Mouse (Mus musculus): ENCODE results near the gene Olfr1358.

Gene Olfr1358

DNA sequence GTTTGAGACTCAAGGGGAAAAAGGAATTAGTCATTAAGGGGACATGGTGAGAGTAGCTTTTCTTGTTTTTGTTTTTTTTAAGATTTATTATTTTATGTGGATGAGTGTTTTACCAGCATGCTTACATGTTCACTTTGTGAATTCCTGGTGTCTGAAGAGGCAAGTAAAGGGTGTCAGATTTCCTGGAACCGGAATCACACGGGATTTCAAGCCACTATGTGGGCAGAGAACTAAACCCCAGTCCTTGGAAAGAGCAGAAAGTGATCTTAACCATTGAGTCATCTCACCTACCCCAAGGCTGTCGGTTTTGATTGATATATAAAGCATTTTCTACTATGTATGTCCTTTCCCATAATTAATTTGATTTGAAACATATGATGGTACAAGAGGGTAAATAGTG, 52.5 kb downstream of the Olfr1358 start:
- DNase-seq (ENCODE audit: low spot score): no peak

Data from c-Kit-positive CD71-positive TER-119-positive erythroid progenitor cells, embryonic 14.5 days (primary cell).